Mouse (Mus musculus): ENCODE measurements around the gene Magea6. TPM values are rescaled to one million over a fixed set of nuclear protein-coding genes. Genes with fewer than 3 reads are reported as not detected.
"Not testable (repeated sequence)": the region's sequence is repeated elsewhere in the genome, so short reads cannot be mapped to it uniquely, and the experiment has no call there.

Magea6 gene
- not detected in 2 replicates for polyA plus RNA-seq (2015; fragmentation: Nextera tagmentation; extraction: Ambion mirVana)

DNA sequence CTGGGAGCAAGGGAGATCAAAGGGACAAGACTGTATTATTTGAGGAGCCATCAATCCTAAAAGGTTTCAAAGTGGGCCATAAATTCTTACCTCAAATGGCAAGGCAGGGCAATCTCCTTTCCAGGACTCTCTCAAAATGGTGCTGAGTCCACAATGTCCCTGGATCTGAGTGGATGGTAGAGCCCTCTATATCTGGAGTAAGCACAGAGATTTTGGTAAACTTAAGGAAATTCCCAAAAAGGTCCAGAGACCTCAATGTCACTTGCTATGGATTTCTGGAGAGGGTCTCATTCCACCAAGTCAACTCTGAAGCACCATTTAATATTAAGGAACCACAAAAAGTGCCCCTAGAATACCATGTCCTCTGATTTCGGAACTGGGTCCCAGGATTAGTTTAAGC is at the start of gene Magea6:
Gene Magea6 (minus strand): TSS at position 101 of the 400 bp plus-strand sequence.
- not testable (repeated sequence) for H3K27me3 ChIP-seq; H3K4me3 ChIP-seq; H3K36me3 ChIP-seq; H3K9me3 ChIP-seq; H3K4me2 ChIP-seq; H3K4me1 ChIP-seq; H3K9ac ChIP-seq; H3K27ac ChIP-seq; ATAC-seq (ENCODE audit: borderline replicate concordance, extremely low read depth, low FRiP score, low TSS enrichment)
- WGBS, result 42% methylated on average over 1 of the region's 1 CpGs

DNA sequence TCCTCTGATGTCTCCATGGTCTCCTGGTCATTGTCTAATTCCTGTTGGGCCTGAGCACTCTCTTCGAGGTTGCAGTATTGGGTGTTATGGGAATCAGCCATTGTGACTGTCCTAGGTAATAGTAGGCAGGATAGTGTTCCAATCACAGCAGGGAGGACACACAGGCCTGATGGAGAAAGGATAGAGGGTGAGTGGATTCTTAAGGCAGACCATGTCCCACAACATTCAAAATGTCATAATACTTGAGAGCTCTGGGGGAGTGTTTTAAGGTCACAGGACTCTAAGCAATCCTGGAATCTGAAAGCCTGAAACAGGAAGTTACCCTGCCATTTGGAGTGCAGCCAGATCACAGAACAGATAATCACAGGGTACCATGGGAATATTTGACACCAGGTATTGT is 13.6 kb upstream of the Magea6 start, which contains the start of gene Magea3:
Gene Magea3 (minus strand): TSS at position 101 of the 400 bp plus-strand sequence.
- not testable (repeated sequence) for H3K4me3 ChIP-seq; H3K27me3 ChIP-seq; H3K9ac ChIP-seq; H3K9me3 ChIP-seq; H3K27ac ChIP-seq; H3K4me1 ChIP-seq; H3K4me2 ChIP-seq; ATAC-seq (ENCODE audit: borderline replicate concordance, extremely low read depth, low FRiP score, low TSS enrichment); H3K36me3 ChIP-seq
- WGBS, result 40% methylated on average over 1 of the region's 1 CpGs

DNA sequence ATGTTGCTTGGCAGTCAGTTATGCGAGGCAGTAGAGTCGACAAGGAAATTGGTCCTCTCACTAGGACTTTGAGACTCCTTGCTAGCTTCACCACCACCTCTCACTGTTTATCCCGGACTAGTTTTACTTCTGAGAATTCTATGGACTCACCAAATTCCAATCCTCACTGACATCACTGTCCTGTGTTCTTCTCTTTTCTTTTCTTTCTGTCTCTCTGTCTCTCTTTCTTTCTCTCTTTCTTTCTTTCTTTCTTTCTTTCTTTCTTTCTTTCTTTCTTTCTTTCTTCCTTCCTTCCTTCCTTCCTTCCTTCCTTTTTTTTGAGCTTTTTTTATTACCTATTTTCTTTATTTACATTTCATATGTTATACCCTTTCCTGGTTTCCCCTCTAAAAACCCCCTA is 45.6 kb downstream of the Magea6 start, which contains the start of gene Cldn34b1:
Gene Cldn34b1 (minus strand): TSS at position 101 of the 400 bp plus-strand sequence.
- WGBS, result 77% methylated on average over 3 of the region's 3 CpGs
- H3K4me3 ChIP-seq; H3K9ac ChIP-seq; H3K9me3 ChIP-seq; H3K27me3 ChIP-seq; H3K27ac ChIP-seq; H3K4me1 ChIP-seq; ATAC-seq (ENCODE audit: borderline replicate concordance, extremely low read depth, low FRiP score, low TSS enrichment); H3K4me2 ChIP-seq; H3K36me3 ChIP-seq: not testable (repeated sequence)

Other genes starting within 250 kb of the Magea6 start
- gene Cldn34b1, start 45.7 kb downstream of the Magea6 start, polyA plus RNA-seq (2015; fragmentation: Nextera tagmentation; extraction: Ambion mirVana), result not detected in 2 replicates
- not detected in 2 replicates for gene Magea3, start 13.5 kb upstream of the Magea6 start, polyA plus RNA-seq (2015; fragmentation: Nextera tagmentation; extraction: Ambion mirVana)
- gene Magea8, start 59.9 kb upstream of the Magea6 start, polyA plus RNA-seq (2015; fragmentation: Nextera tagmentation; extraction: Ambion mirVana), result not detected in 2 replicates
- gene Magea5, start 127.2 kb upstream of the Magea6 start, polyA plus RNA-seq (2015; fragmentation: Nextera tagmentation; extraction: Ambion mirVana), result not detected in 2 replicates
- gene Magea1, start 153.8 kb upstream of the Magea6 start, polyA plus RNA-seq (2015; fragmentation: Nextera tagmentation; extraction: Ambion mirVana), result not detected in 2 replicates
- not detected in 2 replicates for gene Magea2, start 157.7 kb upstream of the Magea6 start, polyA plus RNA-seq (2015; fragmentation: Nextera tagmentation; extraction: Ambion mirVana)
- not detected in 2 replicates for gene Cldn34b2, start 192.4 kb upstream of the Magea6 start, polyA plus RNA-seq (2015; fragmentation: Nextera tagmentation; extraction: Ambion mirVana)